Mouse (Mus musculus): ENCODE measurements at regions not wholly inside any gene's neighbourhood (a gene's known extent, or its start where the extent isn't known, plus 50 kb on each side); places are given as distances from the start of the nearest gene placed in this dataset.

GRCm38 (mm10) chr14:45992041-45992869 lies 334.3 kb upstream of the Ddhd1 start:
- TF ChIP-seq POLR2A (IDR thresholded peaks at IDR 0.05; ENCODE audit: extremely low read depth, insufficient read depth, low read length) (0 out of 2 replicates have a peak, but pooled peaks have one; percentile 1), CTCF (IDR thresholded peaks at IDR 0.05; ENCODE audit: low read depth, low read length) (no peak)
- H3K9ac ChIP-seq (ENCODE audit: low read depth, low read length) = peak overlapping the region; percentile 66
- peak; percentile 81 for DNase-seq (ENCODE audit: extremely low read depth, low read depth, low spot score)
- no peaks in the 10 kb centered on the region for H3K79me2 ChIP-seq (ENCODE audit: control insufficient read depth, insufficient read depth, low read length)
- peaks cover 24% of the 10 kb centered on the region for H3K4me1 ChIP-seq (ENCODE audit: control insufficient read depth, insufficient read depth, low read length)
- 16% methylated on average over 17 of the region's 17 CpGs for WGBS
- H3K27me3 ChIP-seq (ENCODE audit: control insufficient read depth, insufficient read depth, low read length) = no peaks in the 10 kb centered on the region
- peak overlapping the region; percentile 98 for H3K27ac ChIP-seq (replicated peaks; ENCODE audit: insufficient read depth, low read depth, low read length)
- no peak overlapping the region for H3K4me3 ChIP-seq (ENCODE audit: insufficient read depth, low read depth, low read length)
- H3K36me3 ChIP-seq (ENCODE audit: control insufficient read depth, insufficient read depth, low read length) = no peaks in the 10 kb centered on the region

GRCm38 (mm10) chr14:45992870-45993135 lies 334.9 kb upstream of the Ddhd1 start:
- peak; percentile 69 for DNase-seq (ENCODE audit: extremely low read depth, low read depth, low spot score)
- TF ChIP-seq POLR2A (IDR thresholded peaks at IDR 0.05; ENCODE audit: extremely low read depth, insufficient read depth, low read length) = no peak
- no peak for TF ChIP-seq CTCF (IDR thresholded peaks at IDR 0.05; ENCODE audit: low read depth, low read length)
- no peaks in the 10 kb centered on the region for H3K27me3 ChIP-seq (ENCODE audit: control insufficient read depth, insufficient read depth, low read length)
- H3K4me1 ChIP-seq (ENCODE audit: control insufficient read depth, insufficient read depth, low read length) = peaks cover 24% of the 10 kb centered on the region
- H3K36me3 ChIP-seq (ENCODE audit: control insufficient read depth, insufficient read depth, low read length) = no peaks in the 10 kb centered on the region
- H3K79me2 ChIP-seq (ENCODE audit: control insufficient read depth, insufficient read depth, low read length) = no peaks in the 10 kb centered on the region
- no peak overlapping the region for H3K9ac ChIP-seq (ENCODE audit: low read depth, low read length)
- peak overlapping the region; percentile 98 for H3K27ac ChIP-seq (replicated peaks; ENCODE audit: insufficient read depth, low read depth, low read length)
- H3K4me3 ChIP-seq (ENCODE audit: insufficient read depth, low read depth, low read length) = no peak overlapping the region
- 14% methylated on average over 4 of the region's 4 CpGs for WGBS

- Histone ChIP-seq H3K4me3 (ENCODE audit: insufficient read depth, low read depth, low read length) (no peak overlapping the region), H3K79me2 (ENCODE audit: control insufficient read depth, insufficient read depth, low read length) (no peaks in the 10 kb centered on the region), H3K4me1 (ENCODE audit: control insufficient read depth, insufficient read depth, low read length) (peaks cover 22% of the 10 kb centered on the region), H3K36me3 (ENCODE audit: control insufficient read depth, insufficient read depth, low read length) (no peaks in the 10 kb centered on the region), H3K27ac (replicated peaks; ENCODE audit: insufficient read depth, low read depth, low read length) (no peak overlapping the region), H3K27me3 (ENCODE audit: control insufficient read depth, insufficient read depth, low read length) (no peaks in the 10 kb centered on the region), H3K9ac (ENCODE audit: low read depth, low read length) (no peak overlapping the region)
- TF ChIP-seq POLR2A (IDR thresholded peaks at IDR 0.05; ENCODE audit: extremely low read depth, insufficient read depth, low read length) = no peak
- TF ChIP-seq CTCF (IDR thresholded peaks at IDR 0.05; ENCODE audit: low read depth, low read length) = peak; percentile 64; the same call in 1 of the 2 replicates
- peak; percentile 72 for DNase-seq (ENCODE audit: extremely low read depth, low read depth, low spot score)
- WGBS = 6% methylated on average over 3 of the region's 3 CpGs
These were observed 335.7 kb upstream of the Ddhd1 start for GRCm38 (mm10) chr14:45993669-45994068.

GRCm38 (mm10) chr14:45996760-45997159 lies 338.8 kb upstream of the Ddhd1 start:
- WGBS = 55% methylated on average over 5 of the region's 5 CpGs
- no peaks in the 10 kb centered on the region for H3K27me3 ChIP-seq (ENCODE audit: control insufficient read depth, insufficient read depth, low read length)
- no peak overlapping the region for H3K4me3 ChIP-seq (ENCODE audit: insufficient read depth, low read depth, low read length)
- H3K4me1 ChIP-seq (ENCODE audit: control insufficient read depth, insufficient read depth, low read length) = peaks cover 13% of the 10 kb centered on the region
- no peak overlapping the region for H3K27ac ChIP-seq (replicated peaks; ENCODE audit: insufficient read depth, low read depth, low read length)
- DNase-seq (ENCODE audit: extremely low read depth, low read depth, low spot score) = peak; percentile 64
- H3K36me3 ChIP-seq (ENCODE audit: control insufficient read depth, insufficient read depth, low read length) = no peaks in the 10 kb centered on the region
- no peaks in the 10 kb centered on the region for H3K79me2 ChIP-seq (ENCODE audit: control insufficient read depth, insufficient read depth, low read length)
- no peak overlapping the region for H3K9ac ChIP-seq (ENCODE audit: low read depth, low read length)
- TF ChIP-seq CTCF (IDR thresholded peaks at IDR 0.05; ENCODE audit: low read depth, low read length) (no peak), POLR2A (IDR thresholded peaks at IDR 0.05; ENCODE audit: extremely low read depth, insufficient read depth, low read length) (no peak)

- DNase-seq (ENCODE audit: extremely low read depth, low read depth, low spot score) = no peak
- Histone ChIP-seq H3K9ac (ENCODE audit: low read depth, low read length) (no peak overlapping the region), H3K79me2 (ENCODE audit: control insufficient read depth, insufficient read depth, low read length) (no peaks in the 10 kb centered on the region), H3K36me3 (ENCODE audit: control insufficient read depth, insufficient read depth, low read length) (no peaks in the 10 kb centered on the region), H3K4me1 (ENCODE audit: control insufficient read depth, insufficient read depth, low read length) (no peaks in the 10 kb centered on the region), H3K4me3 (ENCODE audit: insufficient read depth, low read depth, low read length) (no peak overlapping the region), H3K27ac (replicated peaks; ENCODE audit: insufficient read depth, low read depth, low read length) (no peak overlapping the region), H3K27me3 (ENCODE audit: control insufficient read depth, insufficient read depth, low read length) (no peaks in the 10 kb centered on the region)
- 74% methylated on average over 6 of the region's 6 CpGs for WGBS
- TF ChIP-seq POLR2A (IDR thresholded peaks at IDR 0.05; ENCODE audit: extremely low read depth, insufficient read depth, low read length) = no peak
- no peak for TF ChIP-seq CTCF (IDR thresholded peaks at IDR 0.05; ENCODE audit: low read depth, low read length)
These were observed 346.1 kb upstream of the Ddhd1 start for GRCm38 (mm10) chr14:46004078-46004477.

GRCm38 (mm10) chr14:46005307-46005706 lies 347.4 kb upstream of the Ddhd1 start:
- Histone ChIP-seq H3K36me3 (ENCODE audit: control insufficient read depth, insufficient read depth, low read length) (no peaks in the 10 kb centered on the region), H3K79me2 (ENCODE audit: control insufficient read depth, insufficient read depth, low read length) (no peaks in the 10 kb centered on the region), H3K27me3 (ENCODE audit: control insufficient read depth, insufficient read depth, low read length) (no peaks in the 10 kb centered on the region), H3K9ac (ENCODE audit: low read depth, low read length) (no peak overlapping the region), H3K27ac (replicated peaks; ENCODE audit: insufficient read depth, low read depth, low read length) (no peak overlapping the region), H3K4me3 (ENCODE audit: insufficient read depth, low read depth, low read length) (no peak overlapping the region), H3K4me1 (ENCODE audit: control insufficient read depth, insufficient read depth, low read length) (no peaks in the 10 kb centered on the region)
- 93% methylated on average over 4 of the region's 4 CpGs for WGBS
- DNase-seq (ENCODE audit: extremely low read depth, low read depth, low spot score) = no peak
- TF ChIP-seq CTCF (IDR thresholded peaks at IDR 0.05; ENCODE audit: low read depth, low read length) (no peak), POLR2A (IDR thresholded peaks at IDR 0.05; ENCODE audit: extremely low read depth, insufficient read depth, low read length) (no peak)
